Mouse (Mus musculus) gastrocnemius, adult 18-20 months (tissue): ENCODE results near the gene Trmt2a. TPM values are rescaled to one million over a fixed set of nuclear protein-coding genes. Genes with fewer than 3 reads are reported as not detected.
"Not testable (repeated sequence)": the region's sequence is repeated elsewhere in the genome, so short reads cannot be mapped to it uniquely, and the experiment has no call there.

Source experiments
- DNase-seq: peaks from one replicate; pipeline ENCODE4 v3.0.0; 2021; ENCODE audit warnings: low spot score
- microRNA-seq: library from miRNA; unstranded; fragments of <30 nt; microRNA quantifications from one replicate; pipeline ENCODE4 v1.2.0, GENCODE M21; 2021
- total RNA-seq, 2 experiments: library from RNA; stranded (reverse); gene quantifications; 2 replicates each; pipeline ENCODE4 v1.2.3; 2021

The Trmt2a gene
- total RNA-seq, 2 experiments from 2014 or later, result 9.2 to 11.2 TPM

DNA sequence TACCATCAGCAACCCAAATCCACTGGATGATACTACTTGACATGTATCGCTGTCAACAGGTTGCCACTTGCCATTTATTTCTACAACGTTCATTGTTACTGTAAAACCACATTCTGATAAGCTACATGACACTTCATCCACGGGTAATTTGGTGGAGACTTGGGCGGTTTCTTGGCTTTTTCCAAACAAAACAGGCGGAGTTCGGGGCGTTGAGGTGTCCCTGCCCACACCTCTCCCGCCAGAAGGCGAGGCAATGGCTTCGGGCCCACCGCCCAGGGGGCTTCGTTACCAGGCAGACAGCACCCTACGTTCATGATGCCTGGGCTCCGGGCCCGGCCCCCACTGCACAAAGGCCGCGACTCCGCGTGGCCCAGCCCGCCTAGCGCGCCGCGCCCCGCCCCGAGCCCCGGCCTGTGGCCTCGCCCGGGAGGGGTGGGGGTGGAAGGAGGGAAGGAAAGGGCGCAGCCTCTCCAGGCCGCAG, 40.1 kb downstream of the Trmt2a start:
- DNase-seq, result no peak

- DNase-seq, result peak; percentile 98
Measured at GRCm38 (mm10) chr16:18289067-18289588, 40.6 kb downstream of the Trmt2a start, which contains the start of gene Dgcr8. Gene Dgcr8, minus strand, starts transcription at chr16:18289246.

GRCm38 (mm10) chr16:18289614-18290013, 41.1 kb downstream of the Trmt2a start:
- DNase-seq, result not testable (repeated sequence)

Small RNAs within 50 kb of the gene (microRNA-seq; reads per million reads assigned to microRNA genes)
- gene Gm24572 (not detected), gene Mir1306 (346 reads per million, percentile 71 among the genes with 10 or more reads in this experiment)

Other genes starting within 250 kb of the Trmt2a start
- gene Dgcr6, start 195.8 kb upstream of the Trmt2a start, total RNA-seq, result 10 to 100 TPM; 46.9 to 50.4 TPM
- gene Prodh, start 158.5 kb upstream of the Trmt2a start, total RNA-seq, result 10 to 100 TPM in 1 of 2 experiments, 1 to 10 TPM in 1; 4.6 to 11.1 TPM
- gene Rtn4r, start 121.0 kb upstream of the Trmt2a start, total RNA-seq, result under 1 TPM in 1 of 2 experiments, not detected in 1; 0.11 TPM
- gene Ccdc188, start 30.8 kb upstream of the Trmt2a start, total RNA-seq, result not detected
- 10 to 100 TPM; 23.7 to 27.3 TPM for gene Zdhhc8, start 13.5 kb upstream of the Trmt2a start, total RNA-seq
- gene Ranbp1, start 53 bp downstream of the Trmt2a start, total RNA-seq, result 10 to 100 TPM; 20.0 to 26.0 TPM
- not detected for gene Gm49776, start 9.6 kb downstream of the Trmt2a start, total RNA-seq
- gene Dgcr8, start 40.6 kb downstream of the Trmt2a start, total RNA-seq, result 10 to 100 TPM; 11.2 to 11.8 TPM
- gene Tango2, start 99.4 kb downstream of the Trmt2a start, total RNA-seq, result 10 to 100 TPM; 42.5 to 54.5 TPM
- 1 to 10 TPM; 7.7 to 8.4 TPM for gene Arvcf, start 99.5 kb downstream of the Trmt2a start, total RNA-seq
- gene Txnrd2, start 177.7 kb downstream of the Trmt2a start, total RNA-seq, result 10 to 100 TPM; 19.8 to 20.8 TPM
- gene Comt, start 178.2 kb downstream of the Trmt2a start, total RNA-seq, result 10 to 100 TPM; 37.3 to 41.0 TPM